Mouse (Mus musculus): ENCODE measurements around the gene Rassf2.

Gene Rassf2

GRCm38 (mm10) chr2:132004495-132005136, 25.4 kb downstream of the Rassf2 start:
- Histone ChIP-seq H3K27me3 (ENCODE audit: control insufficient read depth, insufficient read depth, low read length, poor library complexity, severe bottlenecking) (no peaks in the 10 kb centered on the region), H3K36me3 (ENCODE audit: control insufficient read depth, insufficient read depth, low read length, poor library complexity, severe bottlenecking) (peaks cover 31% of the 10 kb centered on the region)
- DNase-seq (ENCODE audit: low read depth, low spot score) = peak; percentile 66

GRCm38 (mm10) chr2:132003916-132004315, 26.1 kb downstream of the Rassf2 start:
- Histone ChIP-seq H3K27me3 (ENCODE audit: control insufficient read depth, insufficient read depth, low read length, poor library complexity, severe bottlenecking) (no peaks in the 10 kb centered on the region), H3K36me3 (ENCODE audit: control insufficient read depth, insufficient read depth, low read length, poor library complexity, severe bottlenecking) (peaks cover 31% of the 10 kb centered on the region)
- no peak for DNase-seq (ENCODE audit: low read depth, low spot score)

- no peak for DNase-seq (ENCODE audit: low read depth, low spot score)
- Histone ChIP-seq H3K36me3 (ENCODE audit: control insufficient read depth, insufficient read depth, low read length, poor library complexity, severe bottlenecking) (peaks cover 30% of the 10 kb centered on the region), H3K27me3 (ENCODE audit: control insufficient read depth, insufficient read depth, low read length, poor library complexity, severe bottlenecking) (no peaks in the 10 kb centered on the region)
Observed at GRCm38 (mm10) chr2:132001696-132002334, 28.2 kb downstream of the Rassf2 start.

- no peaks in the 10 kb centered on the region for H3K27me3 ChIP-seq (ENCODE audit: control insufficient read depth, insufficient read depth, low read length, poor library complexity, severe bottlenecking)
- DNase-seq (ENCODE audit: low read depth, low spot score) = no peak
- peaks cover 14% of the 10 kb centered on the region for H3K36me3 ChIP-seq (ENCODE audit: control insufficient read depth, insufficient read depth, low read length, poor library complexity, severe bottlenecking)
Observed at GRCm38 (mm10) chr2:131997356-131997755, 32.7 kb downstream of the Rassf2 start.

- Histone ChIP-seq H3K27me3 (ENCODE audit: control insufficient read depth, insufficient read depth, low read length, poor library complexity, severe bottlenecking) (no peaks in the 10 kb centered on the region), H3K36me3 (ENCODE audit: control insufficient read depth, insufficient read depth, low read length, poor library complexity, severe bottlenecking) (peaks cover 13% of the 10 kb centered on the region)
- DNase-seq (ENCODE audit: low read depth, low spot score) = no peak
Observed at GRCm38 (mm10) chr2:131996369-131996768, 33.7 kb downstream of the Rassf2 start.

- no peak for DNase-seq (ENCODE audit: low read depth, low spot score)
- Histone ChIP-seq H3K36me3 (ENCODE audit: control insufficient read depth, insufficient read depth, low read length, poor library complexity, severe bottlenecking) (peaks cover 10% of the 10 kb centered on the region), H3K27me3 (ENCODE audit: control insufficient read depth, insufficient read depth, low read length, poor library complexity, severe bottlenecking) (no peaks in the 10 kb centered on the region)
Observed at GRCm38 (mm10) chr2:131995742-131996141, 34.3 kb downstream of the Rassf2 start.

GRCm38 (mm10) chr2:131994971-131995370, 35.1 kb downstream of the Rassf2 start:
- no peak for DNase-seq (ENCODE audit: low read depth, low spot score)
- H3K36me3 ChIP-seq (ENCODE audit: control insufficient read depth, insufficient read depth, low read length, poor library complexity, severe bottlenecking) = peaks cover 6% of the 10 kb centered on the region
- no peaks in the 10 kb centered on the region for H3K27me3 ChIP-seq (ENCODE audit: control insufficient read depth, insufficient read depth, low read length, poor library complexity, severe bottlenecking)

GRCm38 (mm10) chr2:131993563-131994088, 36.4 kb downstream of the Rassf2 start:
- peak; percentile 68 for DNase-seq (ENCODE audit: low read depth, low spot score)
- H3K27me3 ChIP-seq (ENCODE audit: control insufficient read depth, insufficient read depth, low read length, poor library complexity, severe bottlenecking) = no peaks in the 10 kb centered on the region
- peaks cover 5% of the 10 kb centered on the region for H3K36me3 ChIP-seq (ENCODE audit: control insufficient read depth, insufficient read depth, low read length, poor library complexity, severe bottlenecking)

GRCm38 (mm10) chr2:131993151-131993550, 36.9 kb downstream of the Rassf2 start:
- DNase-seq (ENCODE audit: low read depth, low spot score) = no peak
- peaks cover 5% of the 10 kb centered on the region for H3K36me3 ChIP-seq (ENCODE audit: control insufficient read depth, insufficient read depth, low read length, poor library complexity, severe bottlenecking)
- H3K27me3 ChIP-seq (ENCODE audit: control insufficient read depth, insufficient read depth, low read length, poor library complexity, severe bottlenecking) = no peaks in the 10 kb centered on the region

GRCm38 (mm10) chr2:131992487-131992886, 37.6 kb downstream of the Rassf2 start:
- DNase-seq (ENCODE audit: low read depth, low spot score) = no peak
- H3K36me3 ChIP-seq (ENCODE audit: control insufficient read depth, insufficient read depth, low read length, poor library complexity, severe bottlenecking) = peaks cover 5% of the 10 kb centered on the region
- H3K27me3 ChIP-seq (ENCODE audit: control insufficient read depth, insufficient read depth, low read length, poor library complexity, severe bottlenecking) = no peaks in the 10 kb centered on the region

- DNase-seq (ENCODE audit: low read depth, low spot score) = no peak
- Histone ChIP-seq H3K27me3 (ENCODE audit: control insufficient read depth, insufficient read depth, low read length, poor library complexity, severe bottlenecking) (no peaks in the 10 kb centered on the region), H3K36me3 (ENCODE audit: control insufficient read depth, insufficient read depth, low read length, poor library complexity, severe bottlenecking) (no peaks in the 10 kb centered on the region)
Observed at GRCm38 (mm10) chr2:131988550-131988949, 41.5 kb downstream of the Rassf2 start.

- H3K36me3 ChIP-seq (ENCODE audit: control insufficient read depth, insufficient read depth, low read length, poor library complexity, severe bottlenecking) = no peaks in the 10 kb centered on the region
- DNase-seq (ENCODE audit: low read depth, low spot score) = peak; percentile 28
- no peaks in the 10 kb centered on the region for H3K27me3 ChIP-seq (ENCODE audit: control insufficient read depth, insufficient read depth, low read length, poor library complexity, severe bottlenecking)
Observed at GRCm38 (mm10) chr2:131987950-131988349, 42.1 kb downstream of the Rassf2 start.

GRCm38 (mm10) chr2:131982546-131983196, 47.4 kb downstream of the Rassf2 start:
- peak; percentile 91 for DNase-seq (ENCODE audit: low read depth, low spot score)
- Histone ChIP-seq H3K36me3 (ENCODE audit: control insufficient read depth, insufficient read depth, low read length, poor library complexity, severe bottlenecking) (no peaks in the 10 kb centered on the region), H3K27me3 (ENCODE audit: control insufficient read depth, insufficient read depth, low read length, poor library complexity, severe bottlenecking) (no peaks in the 10 kb centered on the region)

GRCm38 (mm10) chr2:131980866-131981265, 49.2 kb downstream of the Rassf2 start:
- H3K36me3 ChIP-seq (ENCODE audit: control insufficient read depth, insufficient read depth, low read length, poor library complexity, severe bottlenecking) = no peaks in the 10 kb centered on the region
- H3K27me3 ChIP-seq (ENCODE audit: control insufficient read depth, insufficient read depth, low read length, poor library complexity, severe bottlenecking) = no peaks in the 10 kb centered on the region
- no peak for DNase-seq (ENCODE audit: low read depth, low spot score)

GRCm38 (mm10) chr2:131976663-131977062, 53.4 kb downstream of the Rassf2 start:
- H3K36me3 ChIP-seq (ENCODE audit: control insufficient read depth, insufficient read depth, low read length, poor library complexity, severe bottlenecking) = no peaks in the 10 kb centered on the region
- H3K27me3 ChIP-seq (ENCODE audit: control insufficient read depth, insufficient read depth, low read length, poor library complexity, severe bottlenecking) = no peaks in the 10 kb centered on the region
- peak; percentile 54 for DNase-seq (ENCODE audit: low read depth, low spot score)

Data from splenic B cell, adult 2 months (primary cell).